Mouse (Mus musculus) bone marrow macrophage, adult 2 months (primary cell): ENCODE results near the gene Foxj3. TPM values are rescaled to one million over a fixed set of nuclear protein-coding genes. Genes with fewer than 3 reads are reported as not detected.

ENCODE experiments used
- H3K27ac ChIP-seq: 2 replicates; pipeline ENCODE4 v1.5.1; 2012; ENCODE audit warnings: low read depth, low read length; ENCODE audit not compliant: insufficient read depth
- H3K4me1 ChIP-seq: 2 replicates; pipeline ENCODE4 v1.6.1; 2012; ENCODE audit warnings: low read length; ENCODE audit not compliant: control insufficient read depth, insufficient read depth
- H3K4me3 ChIP-seq: 2 replicates; pipeline ENCODE4 v1.5.1; 2012; ENCODE audit warnings: mild to moderate bottlenecking, low read length, moderate library complexity; ENCODE audit not compliant: insufficient read depth
- CTCF ChIP-seq: IDR thresholded peaks from 2 replicates; pipeline ENCODE4 v1.5.1; 2012; ENCODE audit warnings: low read depth, mild to moderate bottlenecking, low read length, moderate library complexity
- POLR2A ChIP-seq: IDR thresholded peaks from 2 replicates; pipeline ENCODE4 v1.6.1; 2012; ENCODE audit warnings: mild to moderate bottlenecking, low read depth, low read length, borderline replicate concordance
- polyA plus RNA-seq: library from polyadenylated mRNA; stranded (reverse); fragments of >200 nt; gene quantifications from 2 replicates; pipeline ENCODE4 v1.2.4, GENCODE M21; 2012; ENCODE audit not compliant: missing spikeins, insufficient read depth, insufficient read length

Foxj3 gene
- polyA plus RNA-seq, 1 experiment = 24.0 TPM

- H3K27ac ChIP-seq = no peak overlapping the region
Observed at GRCm38 (mm10) chr4:119670210-119670555, 133.4 kb downstream of the Foxj3 start.

GRCm38 (mm10) chr4:119670736-119671135, 133.9 kb downstream of the Foxj3 start:
- TF ChIP-seq POLR2A (no peak), CTCF (no peak)
- Histone ChIP-seq H3K27ac (no peak overlapping the region), H3K4me1 (no peaks in the 10 kb centered on the region), H3K4me3 (no peak overlapping the region)

More at GRCm38 (mm10) chr4:119670210-119670555, 133.4 kb downstream of the Foxj3 start:
- Histone ChIP-seq H3K4me3 (no peak overlapping the region), H3K4me1 (no peaks in the 10 kb centered on the region)
- no peak for TF ChIP-seq CTCF
- TF ChIP-seq POLR2A = no peak

GRCm38 (mm10) chr4:119671164-119671563, 134.4 kb downstream of the Foxj3 start:
- no peak overlapping the region for H3K27ac ChIP-seq
- no peaks in the 10 kb centered on the region for H3K4me1 ChIP-seq
- no peak overlapping the region for H3K4me3 ChIP-seq
- TF ChIP-seq CTCF = no peak
- no peak for TF ChIP-seq POLR2A

- no peak for TF ChIP-seq CTCF
- TF ChIP-seq POLR2A = no peak
- no peak overlapping the region for H3K4me3 ChIP-seq
- no peak overlapping the region for H3K27ac ChIP-seq
- no peaks in the 10 kb centered on the region for H3K4me1 ChIP-seq
Observed at GRCm38 (mm10) chr4:119672685-119673084, 135.9 kb downstream of the Foxj3 start.

Other genes with a start within 250 kb of the Foxj3 start
- 787 and 846 TPM in 2 replicates for gene Ybx1, start 242.4 kb upstream of the Foxj3 start, polyA plus RNA-seq
- 31.6 and 33.3 TPM in 2 replicates for gene Ppih, start 216.5 kb upstream of the Foxj3 start, polyA plus RNA-seq
- not detected in 2 replicates for gene Ccdc30, start 121.5 kb upstream of the Foxj3 start, polyA plus RNA-seq
- gene Ppcs, start 114.6 kb upstream of the Foxj3 start, polyA plus RNA-seq = 6.3 and 8.1 TPM in 2 replicates
- not detected in 2 replicates for gene Zmynd12, start 114.2 kb upstream of the Foxj3 start, polyA plus RNA-seq
- not detected in 2 replicates for gene Rimkla, start 44.4 kb upstream of the Foxj3 start, polyA plus RNA-seq
- gene Frg2f1, start 2.5 kb downstream of the Foxj3 start, polyA plus RNA-seq = 1.7 and 3.0 TPM in 2 replicates
- gene Guca2a, start 100.7 kb downstream of the Foxj3 start, polyA plus RNA-seq = not detected in 2 replicates
- gene Guca2b, start 122.0 kb downstream of the Foxj3 start, polyA plus RNA-seq = not detected in 2 replicates
- gene Hivep3, start 196.8 kb downstream of the Foxj3 start, polyA plus RNA-seq = 11.6 and 19.8 TPM in 2 replicates